In the genomic region with DNA sequence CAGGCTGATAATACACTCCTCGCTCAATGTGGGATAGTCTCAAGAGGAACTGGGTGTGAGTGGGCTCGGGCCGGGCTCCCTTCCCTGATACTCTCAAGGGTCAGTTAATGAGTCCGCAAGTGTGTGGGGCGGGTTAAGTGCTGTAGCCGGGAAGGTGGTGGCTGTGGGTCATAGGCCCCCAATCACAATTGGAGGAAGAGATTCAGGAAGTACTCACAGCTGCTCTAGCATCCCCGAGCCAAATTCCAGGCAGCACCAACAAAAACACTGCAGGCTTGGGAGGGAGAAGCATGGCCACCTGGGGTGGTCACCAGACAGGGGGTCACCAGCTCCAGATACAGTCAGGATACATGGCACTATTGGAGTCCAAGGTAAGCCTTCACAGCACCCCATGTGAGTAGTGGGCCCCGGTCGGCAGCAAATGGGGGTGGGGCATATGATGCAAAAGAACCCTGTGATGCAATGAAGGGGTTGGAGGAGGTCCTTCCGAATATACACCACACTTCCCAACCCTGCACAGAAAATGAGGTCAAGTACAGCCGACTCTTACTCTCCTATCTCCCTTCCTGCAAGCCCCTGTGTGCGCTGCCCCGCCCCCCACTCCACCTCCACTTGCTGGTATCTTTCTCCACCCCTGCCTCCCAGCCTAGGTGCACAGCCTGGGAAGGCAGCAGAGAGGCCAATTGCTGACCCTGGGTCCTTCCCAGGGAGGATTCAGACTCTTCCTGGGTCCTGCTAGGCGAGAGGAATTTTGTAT, we compare ENCODE assay signal across 8 mouse cellular contexts. TPM values are rescaled to one million over a fixed set of nuclear protein-coding genes. Genes with fewer than 3 reads are reported as not detected.
DNase-seq lines count a peak whose midpoint lies in the region; ATAC-seq lines count a peak whose summit lies in the region.

A gene (plus strand): TSS at position 241 of the 757 bp plus-strand sequence.

- H3K36me3 ChIP-seq in kidney, embryonic 14.5 days (ENCODE audit: control insufficient read depth, insufficient read depth, low read length), result no peaks in the 10 kb centered on the region
- H3K36me3 ChIP-seq in liver, embryonic 11.5 days (ENCODE audit: control insufficient read depth, insufficient read depth, low read length), result no peaks in the 10 kb centered on the region
- no peaks in the 10 kb centered on the region for H3K36me3 ChIP-seq in stomach, embryonic 16.5 days (ENCODE audit: control insufficient read depth, insufficient read depth, low read length)
- H3K36me3 ChIP-seq in hindbrain, embryonic 12.5 days, result no peaks in the 10 kb centered on the region
- H3K36me3 ChIP-seq in forebrain, embryonic 13.5 days (ENCODE audit: poor library complexity, severe bottlenecking), result no peaks in the 10 kb centered on the region
- H3K36me3 ChIP-seq in midbrain, embryonic 10.5 days, result no peaks in the 10 kb centered on the region

- H3K9ac ChIP-seq in kidney, embryonic 14.5 days (ENCODE audit: low read depth, low read length), result no peak within 1 kb of the TSS
- H3K9ac ChIP-seq in liver, embryonic 11.5 days (ENCODE audit: low read depth, low read length), result no peak within 1 kb of the TSS
- peak within 1 kb of the TSS; percentile 24; the same call in 1 of the 2 replicates for H3K9ac ChIP-seq in stomach, embryonic 16.5 days (ENCODE audit: low read length)
- H3K9ac ChIP-seq in hindbrain, embryonic 12.5 days, result no peak within 1 kb of the TSS
- H3K9ac ChIP-seq in forebrain, embryonic 13.5 days, result no peak within 1 kb of the TSS

- DNase-seq in kidney, adult 11 months, result peak; percentile 73
- DNase-seq in heart, postnatal 36 days, result peak; percentile 70 to 79
- DNase-seq in liver, embryonic 11.5 days (ENCODE audit: low spot score), result peak; percentile 58
- no peak for DNase-seq in midbrain, embryonic 10.5 days (ENCODE audit: low spot score)

- H3K4me3 ChIP-seq in kidney, embryonic 14.5 days (ENCODE audit: low read length), result no peak within 1 kb of the TSS
- H3K4me3 ChIP-seq in liver, embryonic 11.5 days (ENCODE audit: low read depth, low read length), result no peak within 1 kb of the TSS
- H3K4me3 ChIP-seq in stomach, embryonic 16.5 days (replicated peaks; ENCODE audit: low read length), result no peak within 1 kb of the TSS
- no peak within 1 kb of the TSS for H3K4me3 ChIP-seq in hindbrain, embryonic 12.5 days
- H3K4me3 ChIP-seq in forebrain, embryonic 13.5 days, result no peak within 1 kb of the TSS
- H3K4me3 ChIP-seq in midbrain, embryonic 10.5 days, result no peak within 1 kb of the TSS

- ATAC-seq in kidney, embryonic 14.5 days (ENCODE audit: low FRiP score, low TSS enrichment), result no peak
- ATAC-seq in liver, embryonic 11.5 days (replicated peaks; ENCODE audit: low FRiP score), result peak; percentile 73
- no peak for ATAC-seq in stomach, embryonic 16.5 days (ENCODE audit: insufficient read depth, low FRiP score)
- no peak for ATAC-seq in hindbrain, embryonic 12.5 days (ENCODE audit: low FRiP score)
- ATAC-seq in forebrain, embryonic 13.5 days, result no peak

- 54% methylated on average over 14 of the region's 14 CpGs for WGBS in kidney, embryonic 14.5 days
- WGBS in liver, embryonic 11.5 days, result 34% methylated on average over 14 of the region's 14 CpGs
- 50% methylated on average over 14 of the region's 14 CpGs for WGBS in stomach, embryonic 16.5 days
- WGBS in hindbrain, embryonic 12.5 days, result 71% methylated on average over 14 of the region's 14 CpGs
- WGBS in forebrain, embryonic 13.5 days, result 73% methylated on average over 14 of the region's 14 CpGs
- WGBS in midbrain, embryonic 10.5 days, result 77% methylated on average over 14 of the region's 14 CpGs

- no peak within 1 kb of the TSS for H3K4me2 ChIP-seq in kidney, embryonic 14.5 days (replicated peaks; ENCODE audit: low read depth, low read length)
- peak within 1 kb of the TSS; percentile 43 for H3K4me2 ChIP-seq in liver, embryonic 11.5 days
- peak within 1 kb of the TSS; percentile 4; the same call in 1 of the 2 replicates for H3K4me2 ChIP-seq in stomach, embryonic 16.5 days (ENCODE audit: low read depth, low read length)
- H3K4me2 ChIP-seq in hindbrain, embryonic 12.5 days (replicated peaks), result no peak within 1 kb of the TSS
- H3K4me2 ChIP-seq in forebrain, embryonic 13.5 days, result no peak within 1 kb of the TSS

- H3K9me3 ChIP-seq in kidney, embryonic 14.5 days (ENCODE audit: control insufficient read depth, low read length), result no peaks in the 10 kb centered on the region
- no peaks in the 10 kb centered on the region for H3K9me3 ChIP-seq in liver, embryonic 11.5 days (ENCODE audit: control insufficient read depth, low read length)
- H3K9me3 ChIP-seq in stomach, embryonic 16.5 days (replicated peaks; ENCODE audit: control insufficient read depth, low read length), result no peaks in the 10 kb centered on the region
- H3K9me3 ChIP-seq in hindbrain, embryonic 12.5 days (replicated peaks), result no peaks in the 10 kb centered on the region
- H3K9me3 ChIP-seq in forebrain, embryonic 13.5 days (replicated peaks), result no peaks in the 10 kb centered on the region
- no peaks in the 10 kb centered on the region for H3K9me3 ChIP-seq in midbrain, embryonic 10.5 days (replicated peaks)

- no peak within 1 kb of the TSS for H3K27ac ChIP-seq in kidney, embryonic 14.5 days (ENCODE audit: low read depth, low read length)
- H3K27ac ChIP-seq in liver, embryonic 11.5 days (ENCODE audit: low read depth, low read length), result peak within 1 kb of the TSS; percentile 39
- peak within 1 kb of the TSS; percentile 90 for H3K27ac ChIP-seq in stomach, embryonic 16.5 days (ENCODE audit: low read length)
- no peak within 1 kb of the TSS for H3K27ac ChIP-seq in hindbrain, embryonic 12.5 days
- H3K27ac ChIP-seq in forebrain, embryonic 13.5 days, result no peak within 1 kb of the TSS
- no peak within 1 kb of the TSS for H3K27ac ChIP-seq in midbrain, embryonic 10.5 days (replicated peaks)

- peaks cover 11% of the 10 kb centered on the region; the same call in 1 of the 2 replicates for H3K4me1 ChIP-seq in kidney, embryonic 14.5 days (ENCODE audit: control insufficient read depth, insufficient read depth, low read length)
- peaks cover 47% of the 10 kb centered on the region for H3K4me1 ChIP-seq in liver, embryonic 11.5 days (replicated peaks; ENCODE audit: control insufficient read depth, insufficient read depth, low read length)
- peaks cover 45% of the 10 kb centered on the region for H3K4me1 ChIP-seq in stomach, embryonic 16.5 days (ENCODE audit: control insufficient read depth, insufficient read depth, low read length)
- no peaks in the 10 kb centered on the region for H3K4me1 ChIP-seq in hindbrain, embryonic 12.5 days
- no peaks in the 10 kb centered on the region for H3K4me1 ChIP-seq in forebrain, embryonic 13.5 days
- 0 out of 2 replicates have a peak, but pooled peaks cover 3% of the 10 kb centered on the region for H3K4me1 ChIP-seq in midbrain, embryonic 10.5 days

- intact Hi-C loops in heart, postnatal 36 days (cut with DNase I), result loop anchor here (5.0 kb wide), 1 partner anchor 148 kb away; a partner anchor contains a TSS

- H3K27me3 ChIP-seq in kidney, embryonic 14.5 days (ENCODE audit: control insufficient read depth, insufficient read depth, low read length), result no peaks in the 10 kb centered on the region
- no peaks in the 10 kb centered on the region for H3K27me3 ChIP-seq in liver, embryonic 11.5 days (replicated peaks; ENCODE audit: control insufficient read depth, insufficient read depth, low read length)
- no peaks in the 10 kb centered on the region for H3K27me3 ChIP-seq in stomach, embryonic 16.5 days (ENCODE audit: control insufficient read depth, insufficient read depth, low read length)
- H3K27me3 ChIP-seq in hindbrain, embryonic 12.5 days, result no peaks in the 10 kb centered on the region
- no peaks in the 10 kb centered on the region for H3K27me3 ChIP-seq in forebrain, embryonic 13.5 days
- no peaks in the 10 kb centered on the region for H3K27me3 ChIP-seq in midbrain, embryonic 10.5 days (ENCODE audit: low read depth, poor library complexity, severe bottlenecking)

RNA-seq across cellular contexts. Expression of the gene that starts here (rescaled TPM):
- 0.04 and 0.14 TPM in 2 replicates for polyA plus RNA-seq in kidney, embryonic 14.5 days (2014; fragmentation: Nextera tagmentation; extraction: Ambion mirVana)
- total RNA-seq in heart, postnatal 36 days (2021), result 1 to 10 TPM; 4.3 to 6.4 TPM
- 0.13 TPM in 1 of 2 replicates, not detected in the other for polyA plus RNA-seq in liver, embryonic 11.5 days (2014; fragmentation: Nextera tagmentation; extraction: Ambion mirVana)
- 0.05 and 0.06 TPM in 2 replicates for polyA plus RNA-seq in stomach, embryonic 16.5 days (2015; fragmentation: Nextera tagmentation; extraction: Ambion mirVana)
- polyA plus RNA-seq in hindbrain, embryonic 12.5 days (2016; fragmentation: Nextera tagmentation; extraction: Ambion mirVana), result 0.05 and 0.13 TPM in 2 replicates
- polyA plus RNA-seq in forebrain, embryonic 13.5 days (2015; fragmentation: Nextera tagmentation; extraction: Ambion mirVana), result not detected in 2 replicates
- polyA plus RNA-seq in midbrain, embryonic 10.5 days (2016; fragmentation: Nextera tagmentation; extraction: Ambion mirVana), result 0.02 TPM in 1 of 2 replicates, not detected in the other

Comparison
In these comparisons a context has a peak if more than half of its experiments do, and no peak if none do; other contexts are left out.
1. Peak in DNase-seq, ATAC-seq, H3K27ac ChIP-seq and H3K4me2 ChIP-seq in liver, embryonic 11.5 days; RNA of the gene not detected or under 1 TPM.